Mouse (Mus musculus) midbrain, embryonic 13.5 days (tissue): Measurements from ENCODE around the gene Grip1. TPM values are rescaled to one million over a fixed set of nuclear protein-coding genes. Genes with fewer than 3 reads are reported as not detected.

Experiments
- ATAC-seq: fragments of 200-750 bp; cut with Nextera tagmentation; 2 replicates; pipeline ENCODE4 v1.8.0; 2017; ENCODE audit warnings: mild to moderate bottlenecking, moderate TSS enrichment, moderate library complexity
- H3K27ac ChIP-seq: fragments of 300-500 bp; sonication (generic); 2 replicates; pipeline ENCODE4 v1.5.1; 2015; ENCODE audit warnings: inconsistent platforms, mild to moderate bottlenecking, moderate library complexity
- H3K27me3 ChIP-seq: fragments of 300-500 bp; sonication (generic); 2 replicates; pipeline ENCODE4 v1.6.1; 2015; ENCODE audit warnings: mild to moderate bottlenecking, inconsistent platforms
- H3K36me3 ChIP-seq: fragments of 300-500 bp; sonication (generic); 2 replicates; pipeline ENCODE4 v1.6.1; 2015; ENCODE audit warnings: mild to moderate bottlenecking, inconsistent platforms
- H3K4me1 ChIP-seq: fragments of 300-500 bp; sonication (generic); replicated peaks from 2 replicates; pipeline ENCODE4 v1.6.1; 2015; ENCODE audit warnings: inconsistent platforms
- H3K4me2 ChIP-seq: fragments of 300-500 bp; sonication (generic); replicated peaks from 2 replicates; pipeline ENCODE4 v1.6.1; 2015; ENCODE audit warnings: moderate library complexity, mild to moderate bottlenecking, inconsistent platforms
- H3K4me3 ChIP-seq: fragments of 300-500 bp; sonication (generic); replicated peaks from 2 replicates; pipeline ENCODE4 v1.5.1; 2015; ENCODE audit warnings: mild to moderate bottlenecking, inconsistent platforms
- H3K9ac ChIP-seq: fragments of 300-500 bp; sonication (generic); replicated peaks from 2 replicates; pipeline ENCODE4 v1.6.1; 2015; ENCODE audit warnings: mild to moderate bottlenecking, inconsistent platforms
- H3K9me3 ChIP-seq: fragments of 300-500 bp; sonication (generic); 2 replicates; pipeline ENCODE4 v1.6.1; 2016; ENCODE audit warnings: mild to moderate bottlenecking, inconsistent platforms
- WGBS: fragments of 180-500 bp; shearing (Covaris S2); methylation state at CpG from one replicate; pipeline ENCODE4 v1.1.7; 2015; 5-methylcytosine and 5-hydroxymethylcytosine counted together
- polyA plus RNA-seq: library from polyadenylated mRNA; unstranded; fragments of >200 nt; fragmentation: Nextera tagmentation; extraction: Ambion mirVana; gene quantifications from 2 replicates; pipeline ENCODE4 v1.2.1, GENCODE M21; 2015

Grip1 gene
- polyA plus RNA-seq, 1 experiment from 2014 or later: 14.4 TPM

GRCm38 (mm10) chr10:119933362-119933761 lies 479.7 kb downstream of the Grip1 start:
- no peak for ATAC-seq
- 87% methylated on average over 5 of the region's 5 CpGs for WGBS
- no peak overlapping the region for H3K4me2 ChIP-seq

DNA sequence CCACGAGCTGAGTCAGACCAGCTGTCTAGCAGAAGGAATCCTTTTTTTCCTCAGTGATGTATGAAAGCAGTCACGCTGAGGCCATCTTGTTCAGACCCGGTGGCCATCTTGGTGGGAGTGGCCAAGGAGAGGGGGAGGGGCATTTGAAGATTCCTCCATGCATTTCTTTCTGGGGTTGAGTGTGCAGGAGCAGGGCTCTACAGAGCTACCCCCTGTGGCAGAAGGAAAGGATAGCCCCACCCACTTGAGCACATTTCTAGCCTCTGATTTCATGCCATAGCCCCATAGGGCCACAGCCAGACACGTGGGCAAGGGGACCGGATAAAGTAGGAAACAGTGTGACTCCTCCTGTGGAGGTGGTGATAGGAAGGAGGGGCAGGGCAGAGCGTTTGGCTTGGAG lies 481.6 kb downstream of the Grip1 start:
- 88% methylated on average over 6 of the region's 6 CpGs for WGBS
- no peak overlapping the region for H3K4me2 ChIP-seq
- no peaks in the 10 kb centered on the region for H3K27me3 ChIP-seq
- no peak for ATAC-seq
- 0 out of 2 replicates have a peak, but pooled peaks cover 11% of the 10 kb centered on the region for H3K36me3 ChIP-seq
- H3K27ac ChIP-seq: no peak overlapping the region
- H3K4me3 ChIP-seq: no peak overlapping the region
- no peaks in the 10 kb centered on the region for H3K9me3 ChIP-seq
- no peaks in the 10 kb centered on the region for H3K4me1 ChIP-seq
- no peak overlapping the region for H3K9ac ChIP-seq

More at GRCm38 (mm10) chr10:119933362-119933761, 479.7 kb downstream of the Grip1 start:
- Histone ChIP-seq H3K27me3 (no peaks in the 10 kb centered on the region), H3K36me3 (0 out of 2 replicates have a peak, but pooled peaks cover 11% of the 10 kb centered on the region), H3K4me1 (no peaks in the 10 kb centered on the region), H3K9ac (no peak overlapping the region), H3K9me3 (no peaks in the 10 kb centered on the region), H3K4me3 (no peak overlapping the region), H3K27ac (no peak overlapping the region)

DNA sequence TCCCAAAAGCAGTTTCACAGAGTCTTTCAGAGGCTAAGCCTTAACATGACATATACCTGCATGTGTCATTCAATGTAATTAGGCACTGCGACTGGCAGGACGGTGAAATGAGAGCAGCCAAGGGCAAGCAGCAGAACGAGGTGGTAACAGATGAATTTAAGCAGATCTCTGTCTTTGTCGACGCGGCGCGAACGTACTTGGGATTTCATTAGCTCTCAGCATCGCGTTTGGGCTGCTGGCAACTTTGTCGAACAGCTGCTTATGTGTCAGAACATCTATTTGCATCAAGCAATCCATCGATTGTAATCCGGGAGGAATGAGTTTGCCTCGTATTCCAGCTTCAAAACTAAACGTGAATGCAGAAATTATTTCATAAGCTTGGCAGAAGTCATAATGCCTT lies 483.9 kb downstream of the Grip1 start:
- H3K4me3 ChIP-seq: no peak overlapping the region
- no peaks in the 10 kb centered on the region for H3K27me3 ChIP-seq
- ATAC-seq: no peak
- no peak overlapping the region for H3K27ac ChIP-seq
- H3K4me2 ChIP-seq: no peak overlapping the region
- 0 out of 2 replicates have a peak, but pooled peaks cover 5% of the 10 kb centered on the region for H3K36me3 ChIP-seq
- H3K9ac ChIP-seq: no peak overlapping the region
- WGBS: 84% methylated on average over 16 of the region's 16 CpGs
- no peaks in the 10 kb centered on the region for H3K9me3 ChIP-seq
- H3K4me1 ChIP-seq: no peaks in the 10 kb centered on the region

DNA sequence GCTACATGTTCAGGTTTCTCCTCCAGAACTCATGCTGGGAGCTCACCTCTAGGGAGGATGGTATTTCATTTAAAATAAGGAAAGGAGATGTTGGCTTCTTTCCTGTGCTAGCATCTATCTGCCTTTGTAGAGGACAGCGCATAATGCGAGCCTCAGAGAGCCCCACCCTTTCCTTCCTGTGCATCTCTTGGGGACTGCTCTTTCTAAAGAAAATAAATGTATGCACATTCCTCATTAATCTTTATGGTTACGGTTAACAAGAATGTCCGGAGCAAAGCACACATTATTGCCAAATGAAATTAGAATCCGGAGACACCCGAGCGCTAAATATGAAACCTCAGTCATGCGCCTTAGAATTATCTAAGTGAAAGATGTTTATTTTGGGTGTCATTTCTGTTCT lies 490.3 kb downstream of the Grip1 start:
- no peak overlapping the region for H3K27ac ChIP-seq
- no peak for ATAC-seq
- no peaks in the 10 kb centered on the region for H3K4me1 ChIP-seq
- H3K9ac ChIP-seq: no peak overlapping the region
- H3K4me3 ChIP-seq: no peak overlapping the region
- H3K36me3 ChIP-seq: peaks cover 6% of the 10 kb centered on the region; the same call in 1 of the 2 replicates
- no peaks in the 10 kb centered on the region for H3K27me3 ChIP-seq
- WGBS: 85% methylated on average over 8 of the region's 8 CpGs
- no peaks in the 10 kb centered on the region for H3K9me3 ChIP-seq
- no peak overlapping the region for H3K4me2 ChIP-seq

DNA sequence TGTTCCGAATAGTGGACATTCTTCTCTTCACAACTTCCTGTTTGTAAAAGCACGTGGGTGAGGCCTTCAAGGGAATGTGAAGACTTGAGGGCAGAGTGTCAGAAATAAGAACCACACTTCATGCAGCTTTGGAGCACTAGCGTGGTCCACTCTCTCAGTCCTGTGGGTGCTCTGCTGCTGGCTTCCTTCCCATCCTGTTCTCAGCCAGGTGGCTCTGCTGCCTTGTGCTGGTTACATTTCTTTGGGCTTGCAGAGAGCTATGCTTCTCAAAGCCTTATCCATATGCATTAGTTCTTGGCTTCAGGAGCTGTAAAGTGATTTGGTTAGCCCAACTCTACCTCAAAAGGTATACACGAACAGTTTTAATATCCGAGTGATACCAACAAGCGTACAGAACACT lies 497.8 kb downstream of the Grip1 start:
- WGBS: 88% methylated on average over 6 of the region's 6 CpGs
- Histone ChIP-seq H3K9ac (no peak overlapping the region), H3K4me1 (peaks cover 9% of the 10 kb centered on the region), H3K27ac (no peak overlapping the region), H3K4me3 (no peak overlapping the region), H3K4me2 (no peak overlapping the region), H3K36me3 (no peaks in the 10 kb centered on the region), H3K9me3 (no peaks in the 10 kb centered on the region), H3K27me3 (no peaks in the 10 kb centered on the region)
- no peak for ATAC-seq

GRCm38 (mm10) chr10:119957260-119957955 lies 503.8 kb downstream of the Grip1 start:
- ATAC-seq: no peak
- H3K9ac ChIP-seq: no peak overlapping the region
- peak overlapping the region; percentile 2; the same call in 1 of the 2 replicates for H3K27ac ChIP-seq
- H3K36me3 ChIP-seq: no peaks in the 10 kb centered on the region
- H3K9me3 ChIP-seq: no peaks in the 10 kb centered on the region
- H3K4me3 ChIP-seq: no peak overlapping the region
- 81% methylated on average over 17 of the region's 17 CpGs for WGBS
- no peaks in the 10 kb centered on the region for H3K27me3 ChIP-seq
- H3K4me1 ChIP-seq: peaks cover 9% of the 10 kb centered on the region
- no peak overlapping the region for H3K4me2 ChIP-seq

DNA sequence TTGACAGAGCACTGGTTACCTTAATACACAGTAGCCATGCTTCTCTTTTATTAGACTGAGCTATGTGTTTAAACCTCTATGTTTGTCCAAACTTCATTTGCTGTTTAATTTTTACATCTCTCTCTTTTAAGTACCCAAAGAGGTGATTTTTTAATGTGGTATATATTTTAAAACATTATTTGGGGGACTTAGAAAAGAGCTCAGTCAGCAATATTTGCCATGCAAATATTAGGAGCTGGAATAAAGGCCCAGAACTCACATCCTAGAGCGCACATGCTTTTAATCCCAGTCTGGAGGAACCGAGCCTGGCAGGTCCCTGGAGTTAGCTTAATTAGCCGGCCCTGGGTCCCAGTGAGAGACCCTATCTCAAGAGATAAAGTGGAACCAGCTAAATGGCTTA lies 507.3 kb downstream of the Grip1 start:
- WGBS: 58% methylated on average over 3 of the region's 3 CpGs
- H3K4me2 ChIP-seq: no peak overlapping the region
- H3K4me1 ChIP-seq: peaks cover 4% of the 10 kb centered on the region
- no peak for ATAC-seq
- no peak overlapping the region for H3K4me3 ChIP-seq
- H3K36me3 ChIP-seq: no peaks in the 10 kb centered on the region
- H3K9ac ChIP-seq: no peak overlapping the region
- H3K9me3 ChIP-seq: no peaks in the 10 kb centered on the region
- no peak overlapping the region for H3K27ac ChIP-seq
- no peaks in the 10 kb centered on the region for H3K27me3 ChIP-seq

GRCm38 (mm10) chr10:119966321-119966720 lies 512.7 kb downstream of the Grip1 start:
- Histone ChIP-seq H3K4me2 (no peak overlapping the region), H3K36me3 (no peaks in the 10 kb centered on the region), H3K9me3 (no peaks in the 10 kb centered on the region), H3K27me3 (no peaks in the 10 kb centered on the region), H3K4me3 (no peak overlapping the region), H3K9ac (no peak overlapping the region), H3K4me1 (no peaks in the 10 kb centered on the region), H3K27ac (no peak overlapping the region)
- 70% methylated on average over 8 of the region's 8 CpGs for WGBS
- ATAC-seq: no peak

DNA sequence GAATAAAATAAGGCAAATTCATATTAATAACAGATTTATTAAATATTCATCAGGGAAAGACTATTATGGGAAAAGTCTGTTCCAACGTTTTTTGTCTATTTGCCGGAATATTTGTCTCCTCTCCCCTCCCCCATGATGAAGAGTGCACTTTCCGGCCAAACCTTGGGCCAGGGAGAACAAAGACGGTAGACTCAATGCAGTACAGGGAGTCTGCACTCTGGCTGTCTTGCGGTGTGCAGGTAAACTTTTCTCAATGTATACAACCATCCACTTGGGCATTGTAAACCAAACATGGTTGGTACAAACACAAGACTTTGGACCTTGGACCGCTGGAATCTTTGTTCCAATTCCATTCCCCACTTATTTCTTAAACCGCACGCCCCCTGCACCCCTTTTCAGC lies 525.8 kb downstream of the Grip1 start:
- Histone ChIP-seq H3K27ac (0 out of 2 replicates have a peak overlapping the region, but pooled peaks have one; percentile 64), H3K27me3 (no peaks in the 10 kb centered on the region), H3K4me3 (no peak overlapping the region), H3K36me3 (0 out of 2 replicates have a peak, but pooled peaks cover 3% of the 10 kb centered on the region), H3K9ac (no peak overlapping the region), H3K9me3 (no peaks in the 10 kb centered on the region), H3K4me2 (0 out of 2 replicates have a peak overlapping the region, but pooled peaks have one; percentile 9), H3K4me1 (peaks cover 10% of the 10 kb centered on the region)
- WGBS: 54% methylated on average over 8 of the region's 8 CpGs
- peak; percentile 45; the same call in 1 of the 2 replicates for ATAC-seq

- 0 out of 2 replicates have a peak overlapping the region, but pooled peaks have one; percentile 10 for H3K9ac ChIP-seq
- no peak overlapping the region for H3K4me3 ChIP-seq
- H3K4me1 ChIP-seq: peaks cover 10% of the 10 kb centered on the region
- 17% methylated on average over 11 of the region's 11 CpGs for WGBS
- H3K27me3 ChIP-seq: no peaks in the 10 kb centered on the region
- peak; percentile 72 for ATAC-seq
- H3K9me3 ChIP-seq: no peaks in the 10 kb centered on the region
- H3K36me3 ChIP-seq: 0 out of 2 replicates have a peak, but pooled peaks cover 3% of the 10 kb centered on the region
- H3K4me2 ChIP-seq: no peak overlapping the region; the same call in 1 of the 2 replicates
- peak overlapping the region; percentile 58 for H3K27ac ChIP-seq
Observed at GRCm38 (mm10) chr10:119980032-119980431, 526.4 kb downstream of the Grip1 start.

GRCm38 (mm10) chr10:119984299-119984698 lies 530.7 kb downstream of the Grip1 start:
- WGBS: 94% methylated on average over 9 of the region's 9 CpGs

GRCm38 (mm10) chr10:119998475-119998874 lies 544.8 kb downstream of the Grip1 start:
- H3K9me3 ChIP-seq: no peaks in the 10 kb centered on the region
- no peak for ATAC-seq
- 90% methylated on average over 4 of the region's 4 CpGs for WGBS
- H3K4me3 ChIP-seq: no peak overlapping the region
- H3K27ac ChIP-seq: no peak overlapping the region
- peaks cover 24% of the 10 kb centered on the region for H3K36me3 ChIP-seq
- no peak overlapping the region for H3K9ac ChIP-seq
- H3K4me1 ChIP-seq: peaks cover 5% of the 10 kb centered on the region; the same call in 1 of the 2 replicates
- no peak overlapping the region for H3K4me2 ChIP-seq
- H3K27me3 ChIP-seq: no peaks in the 10 kb centered on the region

More at GRCm38 (mm10) chr10:119984299-119984698, 530.7 kb downstream of the Grip1 start:
- H3K36me3 ChIP-seq: peaks cover 11% of the 10 kb centered on the region; the same call in 1 of the 2 replicates
- H3K9ac ChIP-seq: no peak overlapping the region
- no peak overlapping the region for H3K4me3 ChIP-seq
- H3K27me3 ChIP-seq: no peaks in the 10 kb centered on the region
- peaks cover 8% of the 10 kb centered on the region for H3K4me1 ChIP-seq
- no peak overlapping the region for H3K27ac ChIP-seq
- no peak overlapping the region for H3K4me2 ChIP-seq
- H3K9me3 ChIP-seq: no peaks in the 10 kb centered on the region
- no peak for ATAC-seq
